Mouse (Mus musculus) cerebellum, postnatal 36 days (tissue): ENCODE measurements at regions not wholly inside any gene's neighbourhood (a gene's known extent, or its start where the extent isn't known, plus 50 kb on each side); places are given as distances from the start of the nearest gene placed in this dataset.
"Not testable (repeated sequence)": the region's sequence is repeated elsewhere in the genome, so short reads cannot be mapped to it uniquely, and the experiment has no call there.

Experiments
- DNase-seq, 2 experiments: peaks; one replicate each; pipeline ENCODE4 v3.0.0; 2021 to 2022; ENCODE audit warnings: mixed read lengths in 2 of 2

- no peak for DNase-seq
These were observed 110.1 kb upstream of the Trabd2b start for GRCm38 (mm10) chr4:114296380-114296779.

GRCm38 (mm10) chr4:114298517-114298916 is 108.0 kb upstream of the Trabd2b start:
- not testable (repeated sequence) for DNase-seq

DNA sequence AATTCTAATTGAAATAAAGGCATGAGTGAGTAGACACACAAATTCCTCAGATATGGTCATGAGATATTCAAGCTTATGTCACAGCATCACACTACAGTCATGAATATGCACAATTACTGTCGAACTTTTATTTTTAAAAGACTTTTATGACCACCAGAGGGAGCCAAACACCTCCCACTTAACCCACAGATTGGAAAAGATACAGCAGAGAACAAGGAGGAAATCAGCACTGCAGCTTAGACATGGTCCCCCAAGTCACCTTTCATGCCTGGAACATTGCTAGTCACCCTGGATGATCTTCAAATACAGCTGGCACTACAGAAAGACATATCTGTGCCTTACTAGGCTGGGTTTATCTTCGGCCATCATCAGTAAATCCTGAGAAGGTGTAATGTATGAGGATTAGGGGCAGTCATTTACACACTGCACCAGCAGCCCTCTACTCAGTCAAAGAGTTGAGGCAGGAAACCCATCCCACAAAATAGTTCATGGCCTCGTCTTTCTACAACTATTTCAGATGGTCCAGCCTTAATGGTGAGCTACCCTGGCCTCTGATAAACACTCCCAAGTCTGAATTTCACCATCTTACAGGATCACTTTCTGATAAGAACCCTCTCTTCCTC is 106.0 kb upstream of the Trabd2b start:
- DNase-seq = no peak

DNA sequence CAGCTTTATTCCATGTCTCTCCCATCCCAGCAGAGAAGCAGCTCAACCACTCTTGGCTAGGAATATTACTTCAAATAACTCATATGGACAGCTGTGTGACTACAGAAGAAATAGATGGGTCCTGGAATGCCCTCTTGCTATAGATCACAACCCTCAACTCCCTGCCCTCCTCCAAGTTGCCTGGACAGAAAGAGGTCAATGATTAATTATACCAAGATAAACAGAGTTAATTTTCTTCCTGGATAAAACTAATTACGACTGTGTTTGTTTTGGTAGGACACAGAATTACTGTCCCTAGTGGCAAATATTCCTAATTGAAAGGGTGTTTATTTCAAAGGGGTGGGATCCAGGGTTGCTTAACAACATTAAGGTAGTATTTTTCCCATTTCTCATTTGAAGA is 101.9 kb upstream of the Trabd2b start:
- DNase-seq = no peak

- DNase-seq = no peak
These were observed 99.0 kb upstream of the Trabd2b start for GRCm38 (mm10) chr4:114307491-114307890.

DNA sequence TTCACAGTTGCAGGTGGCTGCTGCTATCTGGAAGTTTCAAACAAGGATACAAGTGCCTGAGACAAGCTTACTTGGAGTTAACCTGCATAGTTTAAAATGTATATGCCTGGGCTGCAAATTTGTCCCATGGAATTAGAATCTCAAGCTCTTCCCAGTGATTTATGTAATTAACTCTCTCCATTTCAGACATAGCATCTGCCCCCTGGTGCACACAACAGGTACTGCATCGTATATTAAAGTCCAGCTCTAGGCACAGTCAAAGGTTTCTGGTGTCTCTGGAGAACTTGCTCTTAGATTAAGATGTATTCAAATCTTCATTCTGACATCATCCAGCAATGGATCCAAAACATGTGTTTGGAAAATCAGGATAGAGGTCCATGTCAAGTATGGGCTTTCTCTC is 98.0 kb upstream of the Trabd2b start:
- DNase-seq = peak; percentile 5 to 13

DNA sequence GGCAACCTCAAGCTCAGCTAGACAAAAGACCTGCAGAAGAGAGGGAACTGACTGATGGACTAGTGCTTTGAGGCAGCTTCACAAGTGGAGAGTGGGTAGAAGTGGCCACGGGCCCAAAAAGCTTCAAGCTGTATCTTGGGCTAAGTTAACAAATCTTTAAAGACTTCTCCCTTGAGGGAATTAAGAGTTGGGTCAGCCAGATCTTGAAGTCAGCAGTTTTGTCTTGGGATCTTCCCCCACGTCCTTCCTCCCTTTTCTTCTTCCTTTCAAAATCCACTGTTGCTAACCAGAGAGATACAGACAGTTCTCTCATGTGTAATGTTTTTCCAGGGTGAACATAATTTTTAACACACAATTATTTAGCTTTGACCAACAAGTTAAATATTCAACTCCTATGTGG is 91.5 kb upstream of the Trabd2b start:
- DNase-seq = no peak

DNA sequence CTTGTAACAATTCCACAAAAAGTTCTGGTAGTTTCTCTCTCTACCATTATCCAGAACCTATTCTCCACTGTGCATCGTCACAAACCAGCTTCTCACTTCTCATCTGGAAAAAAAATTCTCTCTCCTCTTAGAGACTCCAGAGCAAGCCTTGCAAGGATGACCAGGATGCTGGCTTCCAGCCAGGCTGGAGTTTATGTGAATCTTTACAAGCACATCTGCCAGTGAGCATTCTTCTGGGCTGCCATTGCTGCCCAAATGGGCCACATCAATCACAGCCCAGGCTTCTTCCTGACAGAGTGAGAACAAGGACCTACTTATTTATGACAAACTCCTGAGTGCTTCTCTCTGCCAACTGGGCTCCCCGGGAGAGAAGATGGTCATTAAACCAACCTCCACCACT is 91.0 kb upstream of the Trabd2b start:
- no peak for DNase-seq

DNA sequence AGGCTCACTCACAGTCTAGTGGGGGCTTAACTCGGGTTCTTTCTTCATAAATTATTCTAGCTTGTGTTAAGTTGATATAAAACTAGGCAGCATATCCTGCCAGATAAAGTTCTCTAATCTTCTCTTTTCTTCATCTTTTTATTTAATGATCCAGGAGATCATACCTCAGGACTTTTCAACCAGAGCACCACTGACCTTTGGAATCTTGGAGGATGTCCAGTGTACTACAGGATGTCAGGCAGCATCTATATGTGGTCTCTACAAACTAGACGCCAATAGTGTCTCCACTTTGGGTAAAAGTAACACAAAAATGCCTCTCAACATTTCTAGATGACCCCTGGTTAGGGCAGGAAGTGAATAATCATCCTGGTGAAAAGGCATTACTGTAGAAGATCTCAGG is 89.4 kb upstream of the Trabd2b start:
- DNase-seq = no peak

- no peak for DNase-seq
These were observed 86.4 kb upstream of the Trabd2b start for GRCm38 (mm10) chr4:114320076-114320475.

DNA sequence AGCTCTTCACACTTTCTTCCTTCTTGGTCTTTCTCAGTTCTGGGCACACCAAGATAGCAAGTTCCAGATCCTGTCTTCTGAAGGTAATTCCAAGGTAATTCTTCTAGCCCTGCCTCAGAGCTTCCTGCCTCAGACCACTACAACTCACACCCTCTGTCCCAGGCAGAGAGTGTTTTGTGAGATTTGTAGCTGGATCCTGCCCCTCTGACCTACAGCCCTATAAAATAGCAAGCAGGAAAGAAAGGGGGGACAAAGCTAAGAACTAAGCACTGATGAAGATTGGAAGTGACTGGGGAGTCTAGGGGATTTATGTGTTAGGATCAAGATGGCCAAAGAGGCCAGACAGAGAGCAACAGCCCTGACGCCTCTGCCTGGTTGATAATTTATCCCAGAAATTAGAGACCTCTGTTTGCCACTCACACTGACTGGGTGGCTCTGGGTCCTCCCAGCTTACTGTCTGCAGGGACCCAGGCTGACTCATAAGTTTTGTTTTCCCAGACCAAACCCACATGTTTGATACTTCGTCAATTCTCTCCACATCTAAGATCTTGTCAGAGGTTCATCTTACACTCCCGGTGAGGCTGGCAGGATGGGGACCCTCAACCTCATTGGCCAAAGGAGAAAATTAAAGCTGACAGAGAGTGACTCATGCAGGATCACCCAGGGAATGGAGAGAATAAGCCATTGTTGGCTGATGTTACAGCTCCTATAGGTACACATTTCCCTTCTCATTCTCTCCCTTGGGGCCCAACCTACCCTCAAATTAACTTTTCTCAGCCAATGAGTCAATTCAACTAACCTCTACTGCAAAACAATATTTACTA is 84.8 kb upstream of the Trabd2b start:
- no peak for DNase-seq

DNA sequence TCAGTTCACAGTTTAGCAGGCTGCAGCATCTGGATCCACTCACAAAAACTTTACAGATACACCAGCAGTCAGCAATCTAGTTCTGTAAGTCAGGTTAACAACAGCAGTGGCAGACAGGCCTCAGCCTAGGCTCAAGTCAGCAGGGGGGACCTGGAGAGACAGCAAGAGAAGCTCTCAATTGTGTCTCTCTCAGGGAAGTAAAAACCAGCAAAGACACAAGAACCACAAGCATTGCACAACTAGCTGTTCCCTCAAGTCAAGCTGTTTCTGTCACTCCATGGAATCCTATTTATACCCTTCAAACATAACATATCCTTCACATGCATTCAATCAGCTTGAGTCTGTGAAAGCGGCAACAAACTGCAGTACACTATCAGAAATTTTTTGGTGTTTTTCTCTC is 76.5 kb upstream of the Trabd2b start:
- DNase-seq = no peak

DNA sequence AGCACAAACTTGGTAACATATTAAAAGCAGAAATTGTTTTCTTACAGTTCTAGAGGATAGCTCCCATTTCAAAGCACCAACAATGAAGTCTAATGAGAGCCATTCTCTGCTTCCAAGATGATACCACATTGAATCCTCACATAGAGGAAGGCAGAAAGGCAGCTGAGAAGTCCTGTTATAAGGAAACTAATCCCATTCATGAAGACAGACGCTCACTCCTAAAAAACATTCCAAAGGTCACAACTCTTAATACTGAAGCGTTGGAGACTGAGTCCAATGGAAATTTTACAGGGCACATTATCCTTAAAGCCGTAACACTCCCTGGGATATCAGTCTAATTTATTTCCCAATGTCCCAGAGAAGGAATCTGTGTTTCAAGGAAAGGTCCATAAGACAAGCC is 75.4 kb upstream of the Trabd2b start:
- DNase-seq = no peak

GRCm38 (mm10) chr4:114334850-114335249 is 71.7 kb upstream of the Trabd2b start:
- DNase-seq = no peak

DNA sequence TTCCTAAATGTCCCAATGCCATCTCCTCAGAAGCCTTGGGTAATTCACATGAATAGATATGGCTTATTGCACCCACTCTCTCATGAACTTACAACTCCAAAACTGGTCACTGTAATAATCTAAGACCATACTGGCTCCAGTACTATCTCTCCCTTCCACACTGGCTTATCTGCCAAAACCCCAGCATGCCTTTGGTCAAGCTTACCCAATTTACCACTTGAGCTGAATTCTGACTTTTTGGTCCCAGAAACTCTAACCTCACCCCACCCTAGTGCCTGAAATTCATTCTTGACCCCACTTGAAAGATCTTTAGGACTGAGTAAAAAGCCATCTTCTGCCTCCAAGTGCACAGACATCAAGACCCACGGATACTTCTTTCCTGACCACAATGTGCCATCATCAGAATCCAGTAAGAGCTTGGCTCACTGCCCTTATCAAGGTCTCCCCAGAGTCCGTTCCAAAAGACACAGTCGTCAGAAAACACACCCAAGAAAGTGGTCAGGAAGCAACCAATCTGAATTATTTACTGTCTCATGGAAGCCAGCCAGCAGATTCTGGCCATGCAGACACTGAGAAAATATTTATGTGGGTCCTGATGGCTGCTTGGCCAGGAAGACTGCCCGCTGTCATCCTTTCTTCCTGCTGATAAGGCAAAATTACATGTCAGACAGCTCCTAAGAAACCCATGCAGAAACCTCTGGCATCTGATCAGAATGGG is 70.3 kb upstream of the Trabd2b start:
- DNase-seq = no peak

- no peak for DNase-seq
These were observed 69.8 kb upstream of the Trabd2b start for GRCm38 (mm10) chr4:114336747-114337090.

DNA sequence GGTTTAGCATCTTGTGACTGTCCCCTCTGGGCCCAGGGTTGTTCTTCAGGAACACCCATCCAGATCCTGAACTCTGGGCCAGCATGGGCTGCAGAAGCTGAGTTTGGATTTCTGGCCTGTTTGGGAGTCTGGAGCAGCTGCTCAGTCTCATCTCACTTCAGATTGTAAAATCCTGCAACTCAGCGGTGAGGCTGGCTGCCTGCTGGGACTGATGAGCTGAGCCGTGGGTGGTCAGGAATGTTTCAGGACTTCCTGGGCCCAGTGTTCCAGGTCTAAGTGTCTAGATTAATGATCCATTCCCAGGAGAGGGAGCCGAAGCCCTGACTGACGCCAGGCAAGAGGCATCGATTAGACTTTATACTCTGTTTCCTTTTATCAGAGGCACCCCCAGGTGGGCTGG is 66.7 kb upstream of the Trabd2b start:
- no peak for DNase-seq

- DNase-seq = no peak
These were observed 61.4 kb upstream of the Trabd2b start for GRCm38 (mm10) chr4:114345154-114345553.

- DNase-seq = peak; percentile 31 to 42
These were observed 60.3 kb upstream of the Trabd2b start for GRCm38 (mm10) chr4:114346068-114346747.

DNA sequence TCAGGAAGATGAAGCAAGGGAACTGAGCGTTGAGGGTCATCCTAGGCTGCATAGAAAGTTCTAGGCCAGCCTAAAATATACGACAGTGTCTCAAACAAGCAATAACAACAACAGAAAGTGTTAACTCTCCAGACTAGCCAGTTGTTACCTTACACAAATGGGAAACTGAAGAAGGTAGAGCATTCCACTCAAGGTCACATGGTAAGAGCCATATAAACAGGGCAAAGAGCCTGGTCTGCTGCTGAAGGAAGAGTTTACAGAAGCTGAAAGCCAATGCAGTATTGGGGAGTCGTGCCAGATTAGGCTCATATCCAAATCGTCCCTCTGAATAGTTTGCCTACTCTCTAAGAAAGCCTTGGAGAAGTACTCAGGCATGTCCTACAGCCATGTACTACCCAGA is 59.6 kb upstream of the Trabd2b start:
- no peak for DNase-seq

DNA sequence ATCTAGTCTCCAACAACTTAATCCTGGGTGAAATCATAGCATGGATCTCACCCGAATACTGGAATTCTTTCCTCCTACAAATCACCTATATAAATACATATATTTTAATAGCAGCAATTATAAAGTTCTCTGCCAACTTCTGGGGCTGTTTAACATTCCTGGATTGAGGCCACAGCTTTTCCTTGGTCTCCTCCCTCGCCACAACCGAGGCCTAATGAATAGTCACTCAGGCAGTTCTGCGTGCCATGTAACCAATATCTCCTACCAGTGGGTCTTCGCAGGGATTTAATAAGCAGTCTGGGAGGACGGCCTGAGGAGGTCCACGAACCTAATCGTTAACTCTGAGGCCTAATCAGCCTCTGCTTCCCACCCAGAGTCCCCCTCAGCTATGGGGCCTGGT is 56.9 kb upstream of the Trabd2b start:
- DNase-seq = no peak

DNA sequence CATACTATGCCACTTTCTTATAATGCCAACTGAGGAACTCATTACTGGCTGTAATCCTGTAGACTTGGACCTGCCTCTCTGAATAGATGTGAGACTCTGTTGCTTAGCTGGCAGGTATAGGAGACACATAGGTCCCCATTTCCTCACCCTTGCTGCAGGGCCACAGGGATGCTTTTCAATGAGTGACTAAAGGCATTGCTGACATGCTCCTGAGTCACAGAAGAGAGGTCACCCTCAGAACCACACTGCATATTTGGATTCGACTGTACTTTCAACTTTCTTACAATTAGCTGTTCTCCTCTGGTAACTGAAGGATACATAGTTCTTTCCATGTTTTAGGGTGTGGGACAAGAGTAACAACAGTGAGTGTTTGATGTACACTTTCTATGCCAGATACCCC is 55.2 kb upstream of the Trabd2b start:
- DNase-seq = no peak

- no peak for DNase-seq
These were observed 53.5 kb upstream of the Trabd2b start for GRCm38 (mm10) chr4:114353058-114353457.
